Mouse (Mus musculus) fat pad, adult 2 months (tissue): Measurements from ENCODE around the gene Tead4.
"Not testable (repeated sequence)": the region's sequence is repeated elsewhere in the genome, so short reads cannot be mapped to it uniquely, and the experiment has no call there.

ENCODE experiments used
- DNase-seq: peaks from one replicate; pipeline ENCODE4 v3.0.0-alpha.2; 2011; ENCODE audit warnings: low read depth, low spot score; ENCODE audit errors: extremely low read depth

Gene Tead4

DNA sequence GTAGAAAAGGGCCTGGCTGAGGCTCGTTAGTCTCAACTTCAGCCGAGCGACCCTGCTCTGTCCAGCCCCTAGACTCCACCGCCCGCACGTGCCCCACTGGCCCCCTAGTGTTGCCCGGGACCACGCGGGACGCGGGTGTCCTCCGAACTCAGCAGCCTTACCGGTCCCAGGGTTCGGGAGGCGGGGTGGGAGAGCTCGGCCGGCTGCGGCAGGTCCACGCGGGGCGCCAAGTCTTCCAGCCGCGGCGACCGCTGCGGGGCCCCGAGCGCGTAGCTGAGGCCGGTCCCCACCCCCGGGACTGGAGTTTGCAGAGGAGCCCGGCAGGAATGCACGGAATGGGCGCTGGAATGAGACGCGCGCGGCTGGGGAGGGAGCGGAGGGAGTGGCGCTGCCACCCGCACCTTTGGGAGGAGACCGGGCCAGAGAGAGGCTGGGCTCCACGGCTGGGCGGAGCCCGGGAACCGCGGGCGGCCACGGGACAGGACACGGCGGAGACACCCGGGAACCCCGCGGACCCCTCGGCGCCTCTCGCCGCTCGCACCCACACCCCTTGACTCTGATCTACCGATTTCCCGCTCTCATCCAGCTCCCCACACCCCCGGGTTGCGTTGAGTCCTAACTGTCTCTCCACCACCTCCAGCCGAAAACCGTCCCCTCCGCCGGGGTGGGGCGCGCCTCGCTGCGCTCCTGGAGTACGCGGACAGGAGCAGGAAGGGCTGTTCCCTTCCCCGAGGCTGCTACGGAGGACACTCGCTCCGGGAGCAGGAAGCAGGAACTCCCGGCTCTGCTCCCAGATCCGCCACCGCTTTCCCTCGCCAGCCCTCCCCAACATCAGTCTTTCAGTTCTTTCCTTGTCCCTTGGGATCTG is at the start of gene Tead4:
TSS of gene Tead4 (minus strand) at position 690 of the 868 bp plus-strand sequence.
- no peak for DNase-seq

DNA sequence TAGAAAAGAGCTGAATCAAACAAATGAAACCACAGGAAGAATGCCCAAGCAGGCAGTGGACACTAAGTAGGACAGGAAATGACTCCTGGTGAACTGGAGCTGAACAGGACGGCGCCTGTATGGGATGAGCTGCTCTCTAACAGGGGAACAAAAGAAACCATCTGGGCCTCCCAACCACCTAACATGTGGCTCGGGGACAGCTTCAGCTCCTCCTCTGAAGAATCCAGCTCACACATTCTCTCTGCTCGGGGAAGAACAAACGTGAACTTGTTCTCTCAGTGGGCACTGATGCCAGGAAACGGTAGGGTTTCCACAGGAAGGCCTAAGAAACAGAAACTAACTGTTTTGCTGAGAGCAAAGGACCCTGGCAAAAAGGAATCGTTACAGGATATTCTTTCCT is 49.1 kb upstream of the Tead4 start:
- no peak for DNase-seq

DNA sequence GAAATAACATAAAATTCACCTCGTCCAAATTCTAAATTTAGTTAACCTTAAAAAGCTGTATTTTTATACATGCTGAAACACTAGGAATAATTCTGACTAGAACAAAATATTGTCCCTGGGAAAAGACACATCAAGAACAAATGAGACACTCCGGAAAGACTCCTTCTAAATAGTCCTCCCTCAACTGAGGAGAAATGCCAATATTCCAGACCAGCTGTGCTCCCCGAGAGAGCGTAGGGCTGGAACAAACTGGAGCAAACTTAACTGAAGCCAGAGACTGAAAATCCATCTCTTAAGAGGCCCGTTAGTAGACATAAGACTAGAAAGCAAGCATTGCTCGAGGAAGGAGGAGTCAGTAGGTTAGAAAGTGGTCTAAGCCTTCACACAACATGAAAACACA is 46.2 kb upstream of the Tead4 start:
- no peak for DNase-seq

DNA sequence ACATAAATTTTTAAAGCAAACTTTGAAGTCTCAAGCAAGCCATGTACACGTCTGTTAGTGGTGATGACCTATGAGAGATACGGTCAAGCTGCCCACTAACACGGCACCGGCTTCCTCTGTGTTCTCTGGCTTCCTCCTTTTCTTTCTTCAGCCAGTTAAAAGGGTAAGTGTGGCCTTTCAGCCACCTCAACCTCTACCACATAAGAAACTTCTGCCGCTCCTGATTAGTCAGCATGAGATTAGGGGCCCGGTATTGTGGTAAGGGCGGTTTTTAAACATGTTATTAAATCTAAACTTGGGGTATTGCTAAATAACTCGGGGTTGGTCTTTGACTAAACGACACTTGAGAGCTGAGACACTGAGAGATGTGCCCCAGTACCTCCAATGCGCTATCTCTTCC is 45.0 kb upstream of the Tead4 start:
- no peak for DNase-seq

DNA sequence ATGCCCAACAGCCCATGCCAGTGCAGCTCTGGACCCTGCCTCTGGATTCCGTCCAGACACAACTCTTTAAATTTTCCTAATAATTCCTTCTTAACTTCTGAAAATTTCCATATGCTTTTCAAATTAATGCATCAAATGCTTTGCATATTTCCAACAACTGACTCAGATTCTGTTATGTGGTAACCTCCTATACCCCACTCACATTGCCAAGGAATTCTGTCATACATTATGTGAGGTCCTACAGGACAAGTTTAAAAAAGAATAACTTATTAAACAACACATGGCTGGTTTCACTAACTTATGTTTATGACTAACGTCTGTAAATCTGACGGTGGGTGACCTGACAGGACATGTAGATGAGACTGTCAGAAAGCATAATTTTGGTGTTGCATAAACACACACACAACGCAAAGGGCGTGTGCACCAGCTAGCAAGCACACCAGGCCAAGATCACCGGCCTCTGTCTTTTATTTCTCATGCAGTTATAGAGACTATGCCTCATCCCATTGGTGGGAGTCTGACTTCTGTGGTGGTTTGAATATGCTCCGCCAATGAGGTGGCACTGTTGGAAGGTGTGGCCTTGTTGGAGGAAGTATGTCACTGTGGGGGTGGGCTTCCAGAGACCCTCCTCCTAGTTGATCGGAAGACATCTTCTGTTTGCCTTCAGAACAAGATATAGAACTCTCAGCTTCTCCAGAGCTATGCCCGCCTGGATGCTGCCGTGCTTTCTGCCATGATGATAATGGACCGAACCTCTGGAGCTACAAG is 41.5 kb upstream of the Tead4 start:
- DNase-seq, result no peak

DNA sequence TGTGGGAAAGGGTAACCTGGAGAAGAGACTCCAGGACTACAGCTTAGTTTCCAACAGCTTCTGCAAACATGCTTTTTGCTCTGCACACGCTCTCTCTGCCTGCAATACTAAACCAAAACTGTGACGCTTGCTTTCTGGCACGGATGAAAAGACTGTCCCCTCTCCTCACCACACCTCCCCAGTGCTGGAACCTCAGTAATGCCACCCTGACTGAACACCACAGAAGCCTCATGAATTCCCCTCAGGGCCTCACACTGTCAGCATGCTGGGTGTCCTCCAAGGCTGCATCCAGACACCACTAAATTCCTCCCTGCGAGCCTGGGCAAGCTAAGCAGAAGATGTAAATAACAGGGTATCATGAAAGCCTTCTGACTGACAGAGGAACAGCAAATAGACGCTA is 38.3 kb upstream of the Tead4 start:
- no peak for DNase-seq

DNA sequence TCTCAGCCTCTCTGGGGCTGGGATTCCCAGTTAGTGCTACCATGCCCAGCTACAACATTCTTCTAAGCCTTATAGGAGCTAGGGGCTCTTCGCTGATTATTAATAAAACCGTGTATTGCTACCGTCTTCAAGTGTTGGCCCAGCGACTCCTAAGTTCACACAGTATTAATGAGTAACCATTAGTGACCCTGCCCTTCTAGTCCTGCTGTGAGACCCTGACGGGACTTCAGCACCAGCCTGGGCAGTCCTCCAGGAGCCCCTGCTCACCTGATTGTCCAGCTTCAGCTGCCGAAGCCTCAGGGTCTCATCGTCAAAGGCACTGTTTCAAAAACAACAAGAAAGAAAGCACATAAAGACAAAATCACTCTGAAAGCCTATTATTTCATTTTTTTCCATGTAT is 36.8 kb upstream of the Tead4 start:
- no peak for DNase-seq

DNA sequence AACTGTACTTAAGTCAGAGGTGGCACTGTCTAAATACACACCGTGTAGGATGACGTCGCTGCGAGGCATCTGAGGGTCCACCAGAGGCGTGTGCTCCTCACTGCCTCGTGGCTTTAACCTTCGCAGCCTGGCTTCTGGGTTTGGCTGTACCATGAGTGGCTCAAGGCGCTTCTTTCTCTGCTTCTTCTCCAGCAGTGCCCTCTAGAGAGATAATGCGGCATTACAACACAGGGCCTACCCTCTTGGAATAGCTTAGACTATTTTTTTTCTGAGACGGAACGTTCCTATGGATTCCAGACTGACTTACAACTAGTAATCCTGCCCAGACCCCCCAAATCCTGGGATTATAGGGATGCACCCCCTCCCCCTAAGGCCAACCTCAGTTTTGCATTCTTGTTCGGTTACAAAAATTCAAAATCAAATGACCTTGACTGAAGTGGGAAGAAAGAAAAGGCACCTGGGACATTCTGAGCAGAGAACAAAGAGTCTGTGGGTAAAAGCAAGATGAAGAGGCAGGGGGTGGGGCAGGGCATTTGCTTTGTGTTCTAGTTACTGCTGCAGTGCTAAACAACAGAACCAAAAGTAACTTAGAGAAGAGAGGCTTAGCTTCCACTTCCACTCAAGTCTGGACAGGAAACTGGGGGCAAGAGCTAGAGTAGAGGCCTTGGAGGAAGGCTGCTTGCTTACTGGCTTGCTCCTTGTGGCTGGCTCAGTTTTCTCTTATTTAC is 33.9 kb upstream of the Tead4 start:
- DNase-seq, result no peak

DNA sequence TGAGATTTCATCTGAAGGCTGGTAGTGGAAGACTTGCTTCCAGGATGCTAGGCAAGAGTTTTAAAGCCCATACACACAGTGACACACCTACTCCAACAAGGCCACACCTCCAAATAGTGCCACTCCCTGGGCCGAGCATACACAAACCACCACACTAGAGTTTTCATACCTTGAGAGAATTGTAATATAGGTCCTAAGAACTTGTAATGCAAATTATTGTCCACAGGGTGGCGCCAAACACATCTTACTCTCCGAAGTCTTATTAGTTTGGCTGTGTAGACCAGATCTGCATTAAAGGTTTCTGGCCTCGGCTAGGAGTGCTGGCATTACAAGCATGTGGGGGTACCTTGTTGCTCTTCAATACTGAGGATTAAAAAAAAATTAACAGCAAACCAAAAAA is 17.7 kb upstream of the Tead4 start:
- no peak for DNase-seq

DNA sequence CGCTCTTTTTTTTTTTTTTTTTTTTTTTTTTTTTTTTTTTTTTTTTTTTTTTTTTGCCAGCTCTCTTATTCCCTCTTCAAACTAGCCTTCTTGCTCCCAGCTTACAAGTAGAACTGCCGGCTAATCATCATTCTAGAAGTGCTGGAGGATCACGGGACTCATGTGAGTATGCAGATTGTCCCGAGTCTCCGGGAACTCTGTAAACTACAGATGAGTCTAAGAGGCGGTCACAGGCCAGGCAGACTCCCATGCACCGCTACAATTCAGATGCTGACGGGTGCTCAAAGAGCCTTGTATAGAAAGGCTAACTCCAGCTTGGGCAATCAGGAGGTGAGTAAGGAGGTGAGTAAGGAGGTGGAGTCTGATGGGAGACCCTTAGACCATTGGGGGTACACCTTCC is 15.0 kb upstream of the Tead4 start:
- no peak for DNase-seq

DNA sequence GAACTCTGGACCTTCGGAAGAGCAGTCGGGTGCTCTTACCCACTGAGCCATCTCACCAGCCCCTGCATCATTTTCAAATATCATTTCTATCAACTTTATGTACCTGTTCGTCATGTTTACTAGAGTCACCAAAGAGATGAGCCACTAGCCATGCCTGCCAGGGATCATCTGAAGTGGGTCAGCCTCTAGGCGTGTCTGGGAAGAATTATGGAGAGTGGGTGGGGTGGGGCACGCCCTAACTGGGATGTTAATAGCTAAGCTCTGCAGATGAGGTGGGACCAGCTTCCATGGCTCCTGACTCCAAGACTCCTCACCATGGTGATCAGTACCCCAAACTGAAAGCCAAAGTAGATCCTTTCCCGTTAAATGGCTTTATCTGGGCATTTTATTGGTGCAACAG is 14.2 kb upstream of the Tead4 start:
- no peak for DNase-seq

DNA sequence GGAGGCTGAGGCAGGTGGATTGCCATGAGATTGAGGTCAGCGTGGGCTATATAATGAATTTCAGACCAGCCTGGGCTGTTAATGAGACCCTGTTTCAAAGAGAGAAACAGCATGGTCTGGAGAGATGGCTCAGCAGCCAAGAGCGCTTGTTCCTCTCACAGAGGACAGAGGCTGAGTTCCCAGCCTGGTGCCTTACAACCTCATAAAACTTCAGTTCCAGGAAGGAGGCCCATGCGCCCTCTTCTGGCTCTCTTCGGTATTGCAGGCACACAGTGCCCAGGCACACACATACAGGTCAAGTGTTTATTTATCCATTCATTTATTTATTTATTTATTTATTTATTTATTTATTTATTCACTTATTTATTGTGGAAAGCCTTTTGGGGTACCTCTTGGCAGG is 7.7 kb upstream of the Tead4 start:
- no peak for DNase-seq

DNA sequence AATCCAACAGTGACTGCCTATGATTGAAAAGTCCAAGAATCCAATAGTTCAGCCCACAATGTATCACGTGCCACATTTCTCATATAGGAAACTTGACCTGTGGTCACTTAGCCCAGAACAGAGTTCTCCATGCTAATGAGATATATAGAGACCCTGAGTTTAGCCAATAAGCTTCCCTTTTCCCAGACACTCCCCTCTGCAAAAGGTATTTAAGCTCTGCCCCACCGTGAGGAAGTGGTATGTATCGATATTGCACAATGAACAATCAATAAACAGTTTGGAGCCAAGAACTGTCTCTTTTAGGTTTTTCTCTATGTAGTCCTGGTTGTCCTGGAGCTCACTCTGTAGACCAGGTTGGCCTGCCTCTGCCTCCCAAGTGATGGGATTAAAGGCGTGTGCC is 4.2 kb upstream of the Tead4 start:
- DNase-seq, result no peak

DNA sequence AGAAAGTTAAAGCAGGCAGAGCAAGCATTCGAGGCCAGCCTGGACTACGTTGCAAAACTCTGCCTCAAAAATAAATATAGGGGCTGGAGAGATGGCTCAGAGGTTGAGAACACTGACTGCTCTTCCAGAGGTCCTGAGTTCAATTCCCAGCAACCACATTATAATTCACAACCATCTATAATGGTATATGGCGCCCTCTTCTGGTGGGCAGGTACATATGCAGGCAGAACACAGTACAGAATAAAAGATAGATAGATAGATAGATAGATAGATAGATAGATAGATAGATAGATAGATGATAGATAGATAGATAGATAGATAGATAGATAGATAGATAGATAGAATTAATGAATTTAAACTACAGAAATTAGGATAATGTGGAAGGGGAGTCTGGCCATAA is 2.0 kb upstream of the Tead4 start:
- not testable (repeated sequence) for DNase-seq

DNA sequence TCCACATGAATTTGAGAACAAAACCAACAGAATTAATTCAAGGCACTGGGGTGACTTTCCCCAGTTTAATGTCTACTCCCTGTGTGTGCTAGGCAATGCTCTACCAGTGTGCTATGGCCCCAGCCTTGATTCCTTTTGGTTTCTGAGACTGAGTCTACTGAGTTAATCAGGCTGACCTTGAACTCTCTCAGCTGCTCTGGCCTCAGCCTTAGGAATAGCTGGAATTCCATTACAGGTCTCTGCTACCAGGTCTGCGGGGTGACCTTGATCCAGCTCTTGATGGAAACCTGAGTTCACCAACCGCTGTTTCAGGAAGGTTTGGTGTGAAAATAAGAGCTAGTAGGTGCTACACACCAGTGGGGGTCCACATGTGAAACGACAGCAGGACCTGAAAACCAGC is 1.3 kb upstream of the Tead4 start:
- no peak for DNase-seq

DNA sequence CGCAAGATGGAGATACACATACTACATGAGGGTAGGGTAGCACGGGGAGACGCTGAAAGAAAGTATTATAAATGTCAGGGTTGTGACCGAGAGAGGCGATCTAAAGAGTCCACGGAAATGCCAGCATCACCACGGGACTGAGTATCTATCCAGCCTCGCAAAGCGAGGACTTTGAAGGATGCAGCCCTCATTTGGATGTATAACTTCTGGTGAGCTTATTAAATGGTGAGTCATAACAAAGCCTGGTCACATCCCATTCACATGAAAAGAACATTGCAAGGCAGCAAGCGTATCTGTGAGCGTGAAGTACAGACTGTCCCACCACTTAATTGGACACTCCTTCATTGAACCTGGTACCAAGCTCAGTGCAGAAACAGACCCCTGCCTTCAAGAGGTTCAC is 835 bp upstream of the Tead4 start:
- DNase-seq, result no peak

DNA sequence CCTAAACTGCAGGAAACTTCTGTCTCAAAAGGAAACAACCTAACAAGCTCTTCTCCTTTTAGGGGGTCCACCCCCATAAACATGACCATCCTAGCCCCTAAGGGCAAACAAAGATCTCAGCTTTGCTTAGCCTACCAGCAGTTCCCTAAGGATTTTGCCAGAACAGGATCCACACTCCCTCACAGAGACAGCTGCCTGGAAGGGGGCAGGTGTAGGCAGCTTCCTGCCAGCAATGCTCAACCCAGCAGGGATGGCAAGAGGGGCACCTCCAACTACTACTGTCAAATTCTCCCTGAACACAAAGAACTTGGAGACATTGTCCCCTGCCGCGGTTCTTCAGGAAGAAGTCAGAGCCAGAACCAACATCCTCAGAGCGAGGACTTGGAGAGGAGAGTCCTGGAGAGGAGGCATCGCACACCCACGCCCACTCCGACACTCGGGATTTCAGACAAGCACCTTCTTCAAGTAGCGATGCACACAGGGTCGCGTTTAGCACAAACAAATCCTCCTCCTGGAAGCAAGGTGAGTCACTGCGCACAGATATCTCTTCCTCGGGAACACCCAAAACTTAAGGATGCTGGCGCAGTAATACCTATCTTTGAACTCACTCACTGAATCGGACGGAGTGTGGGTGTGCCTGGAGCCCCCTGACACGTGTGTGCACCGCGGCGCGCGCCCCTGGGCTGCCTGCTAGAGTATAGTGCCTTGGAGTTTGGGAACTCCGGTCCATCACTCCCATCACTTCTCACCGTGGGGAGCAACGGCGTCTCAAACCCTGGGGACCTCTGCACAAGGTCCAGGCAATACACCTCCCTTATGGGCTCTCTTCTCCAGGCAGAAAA is 1.1 kb downstream of the Tead4 start:
- DNase-seq, result no peak

DNA sequence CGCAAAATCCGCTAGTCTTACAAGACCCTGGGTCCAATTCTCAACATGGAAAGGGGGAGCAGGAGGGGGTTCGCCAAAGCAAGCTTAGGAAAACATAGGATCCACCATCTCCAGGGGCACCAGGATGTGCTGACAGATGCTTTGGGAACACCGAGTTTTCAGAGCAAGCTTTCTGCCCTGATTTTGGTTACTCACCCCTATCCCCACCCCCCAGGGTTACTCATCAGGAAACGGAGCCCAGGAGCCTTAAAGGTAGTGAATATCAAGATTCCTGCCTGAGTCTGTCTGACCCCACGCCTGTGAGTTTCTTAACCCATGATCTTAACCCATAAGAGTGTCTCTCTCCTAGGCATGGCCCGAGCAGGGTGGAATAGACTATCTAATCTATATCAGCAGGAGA is 2.4 kb downstream of the Tead4 start:
- DNase-seq, result no peak

DNA sequence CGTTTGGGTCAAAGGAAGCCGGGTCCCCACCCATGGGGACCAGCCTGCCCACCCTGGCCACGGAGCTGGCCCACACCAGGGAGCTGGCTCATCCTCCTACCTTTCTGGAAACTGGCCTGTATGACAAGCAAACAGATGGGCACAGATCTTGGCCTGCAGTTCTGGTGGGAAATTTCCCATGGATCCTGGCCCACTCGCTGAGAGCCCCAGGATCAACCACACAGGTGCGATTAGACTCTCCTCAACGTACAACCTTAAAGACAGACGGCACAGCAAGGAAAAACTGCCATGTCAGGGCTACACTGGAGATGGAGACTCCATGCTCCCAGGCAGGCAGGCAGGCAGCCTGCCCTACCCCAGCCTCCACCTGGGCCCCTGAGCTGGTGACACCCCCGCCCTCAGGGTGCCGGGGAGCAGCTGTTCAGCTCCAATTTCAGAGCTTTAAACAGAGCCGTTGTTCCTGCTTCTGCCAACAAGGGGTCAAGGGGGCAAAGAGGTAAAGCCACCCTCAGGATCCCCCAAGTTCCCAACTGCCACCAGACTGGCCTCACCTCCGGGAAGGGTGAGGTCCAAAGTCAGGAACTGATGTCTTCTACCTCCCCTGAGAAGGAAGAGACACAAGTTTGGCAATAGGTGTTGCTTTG is 3.8 kb downstream of the Tead4 start:
- DNase-seq, result no peak
